Comparison of ENCODE assay signal across 9 mouse cellular contexts in genomic region chr2:70558112-70558842, GRCm38 (mm10). TPM values are rescaled to one million over a fixed set of nuclear protein-coding genes. Genes with fewer than 3 reads are reported as not detected.
DNase-seq lines count a peak whose midpoint lies in the region; ATAC-seq and TF ChIP-seq lines count a peak whose summit lies in the region.
"Had no signal": no experiment of that assay in that cellular context is flagged by ENCODE, and none has a peak within 500 bp of the region (broad histone marks: within the 10 kb centered on the region; RNA-seq: fewer than 3 reads in every experiment).

No protein-coding gene starts in this region.

- peak; percentile 93 for TF ChIP-seq CTCF in brain, embryonic 14.5 days (IDR thresholded peaks at IDR 0.05; ENCODE audit: borderline replicate concordance, extremely low read depth, insufficient read depth, insufficient read length)
- peak; percentile 91 for TF ChIP-seq CTCF in left cerebral cortex, adult 2 months (IDR thresholded peaks at IDR 0.05)

- DNase-seq in MN1 (ENCODE audit: low spot score) = peak; percentile 82
- peak; percentile 98 for DNase-seq in brain, embryonic 14.5 days (ENCODE audit: low read depth)
- peak; percentile 80 to 83 for DNase-seq in left cerebral cortex, adult 2 months (ENCODE audit: extremely low spot score in 1 of 2, low spot score in 2 of 2)
- DNase-seq in skeletal muscle tissue, adult 2 months (ENCODE audit: low read depth, low spot score) = peak; percentile 34

- WGBS in forebrain, embryonic 12.5 days = 9% methylated on average over 17 of the region's 18 CpGs
- 5% methylated on average over 17 of the region's 18 CpGs for WGBS in hindbrain, embryonic 13.5 days
- WGBS in midbrain, embryonic 12.5 days = 4% methylated on average over 17 of the region's 18 CpGs

- no peak overlapping the region for H3K27ac ChIP-seq in forebrain, embryonic 12.5 days
- H3K27ac ChIP-seq in hindbrain, embryonic 13.5 days = peak overlapping the region; percentile 96
- no peak overlapping the region for H3K27ac ChIP-seq in left cerebral cortex, adult 2 months
- no peak overlapping the region; the same call in 1 of the 2 replicates for H3K27ac ChIP-seq in midbrain, embryonic 12.5 days (replicated peaks)
- H3K27ac ChIP-seq: macrophage had no signal

- H3K9ac ChIP-seq in forebrain, embryonic 12.5 days = no peak overlapping the region
- H3K9ac ChIP-seq in hindbrain, embryonic 13.5 days = peak overlapping the region; percentile 65; the same call in 1 of the 2 replicates
- no peak overlapping the region for H3K9ac ChIP-seq in midbrain, embryonic 12.5 days (replicated peaks)

- intact Hi-C loops in left cerebral cortex, adult 2 months (cut with DNase I) = loop anchor here (1.0 to 10.0 kb wide), 4 partner anchors 331 to 923 kb away; partner anchors contain the start of gene Myo3b

- H3K9me3 ChIP-seq in forebrain, embryonic 12.5 days = no peaks in the 10 kb centered on the region
- H3K9me3 ChIP-seq in hindbrain, embryonic 13.5 days = no peaks in the 10 kb centered on the region
- H3K9me3 ChIP-seq in midbrain, embryonic 12.5 days = no peaks in the 10 kb centered on the region

- H3K4me1 ChIP-seq in forebrain, embryonic 12.5 days = peaks cover 30% of the 10 kb centered on the region
- peaks cover 35% of the 10 kb centered on the region for H3K4me1 ChIP-seq in hindbrain, embryonic 13.5 days (replicated peaks)
- H3K4me1 ChIP-seq in midbrain, embryonic 12.5 days = peaks cover 29% of the 10 kb centered on the region

- no peak for TF ChIP-seq POLR2A in brain, embryonic 14.5 days (IDR thresholded peaks at IDR 0.05; ENCODE audit: borderline replicate concordance, extremely low read depth, insufficient read depth, insufficient read length, poor library complexity, severe bottlenecking)

- ATAC-seq in forebrain, embryonic 12.5 days (ENCODE audit: low FRiP score) = peak; percentile 54; the same call in 1 of the 2 replicates
- 0 out of 2 replicates have a peak, but pooled peaks have one; percentile 44 for ATAC-seq in hindbrain, embryonic 13.5 days (ENCODE audit: low FRiP score)
- peak; percentile 57; the same call in 1 of the 2 replicates for ATAC-seq in midbrain, embryonic 12.5 days (ENCODE audit: low FRiP score, low read depth)
- ATAC-seq in erythroblast, adult 5-6 weeks (replicated peaks; ENCODE audit: low FRiP score, poor library complexity, severe bottlenecking) = no peak

- H3K27me3 ChIP-seq in forebrain, embryonic 12.5 days = peaks cover 65% of the 10 kb centered on the region
- peaks cover 48% of the 10 kb centered on the region for H3K27me3 ChIP-seq in hindbrain, embryonic 13.5 days
- peaks cover 49% of the 10 kb centered on the region for H3K27me3 ChIP-seq in midbrain, embryonic 12.5 days

- H3K4me3 ChIP-seq in forebrain, embryonic 12.5 days (replicated peaks) = no peak overlapping the region
- peak overlapping the region; percentile 54 for H3K4me3 ChIP-seq in hindbrain, embryonic 13.5 days
- H3K4me3 ChIP-seq in left cerebral cortex, adult 2 months = no peak overlapping the region
- H3K4me3 ChIP-seq in midbrain, embryonic 12.5 days = peak overlapping the region; percentile 13; the same call in 1 of the 2 replicates

- H3K36me3 ChIP-seq in forebrain, embryonic 12.5 days (replicated peaks) = no peaks in the 10 kb centered on the region
- H3K36me3 ChIP-seq in hindbrain, embryonic 13.5 days = no peaks in the 10 kb centered on the region
- H3K36me3 ChIP-seq in midbrain, embryonic 12.5 days = no peaks in the 10 kb centered on the region

- H3K4me2 ChIP-seq in forebrain, embryonic 12.5 days = peak overlapping the region; percentile 26; the same call in 1 of the 2 replicates
- peak overlapping the region; percentile 59 for H3K4me2 ChIP-seq in hindbrain, embryonic 13.5 days
- peak overlapping the region; percentile 29 for H3K4me2 ChIP-seq in midbrain, embryonic 12.5 days (replicated peaks)

RNA-seq across cellular contexts. Expression of gene Gad1, which starts 5.4 kb away (rescaled TPM):
- 140 and 158 TPM in 2 replicates for polyA plus RNA-seq in brain, embryonic 14.5 days (2012; rRNA removed)
- polyA plus RNA-seq in forebrain, embryonic 12.5 days (2016; fragmentation: Nextera tagmentation; extraction: Ambion mirVana) = 24.2 and 28.6 TPM in 2 replicates
- 49.7 and 49.8 TPM in 2 replicates for polyA plus RNA-seq in hindbrain, embryonic 13.5 days (2015; fragmentation: Nextera tagmentation; extraction: Ambion mirVana)
- total RNA-seq in left cerebral cortex, adult 2 months (2021) = 100 to 1,000 TPM; 374 to 427 TPM
- polyA plus RNA-seq in midbrain, embryonic 12.5 days (2016; fragmentation: Nextera tagmentation; extraction: Ambion mirVana) = 26.5 and 27.0 TPM in 2 replicates
- not detected in 2 replicates for total RNA-seq in erythroblast, adult 5-6 weeks (2015; ENCODE audit: low replicate concordance)
- not detected in 2 replicates for total RNA-seq in erythroblast, adult 5-6 weeks (2017; ENCODE audit: low replicate concordance)
- polyA plus RNA-seq: macrophage had no signal

RNA-seq across cellular contexts. Expression of gene Erich2, which starts 49.7 kb away (rescaled TPM):
- 2.3 and 2.6 TPM in 2 replicates for polyA plus RNA-seq in brain, embryonic 14.5 days (2012; rRNA removed)
- 1.3 and 1.4 TPM in 2 replicates for polyA plus RNA-seq in forebrain, embryonic 12.5 days (2016; fragmentation: Nextera tagmentation; extraction: Ambion mirVana)
- polyA plus RNA-seq in hindbrain, embryonic 13.5 days (2015; fragmentation: Nextera tagmentation; extraction: Ambion mirVana) = 2.3 and 3.8 TPM in 2 replicates
- total RNA-seq in left cerebral cortex, adult 2 months (2021) = under 1 TPM in 1 of 2 experiments, not detected in 1; 0.38 TPM
- 2.6 and 3.0 TPM in 2 replicates for polyA plus RNA-seq in midbrain, embryonic 12.5 days (2016; fragmentation: Nextera tagmentation; extraction: Ambion mirVana)
- not detected in 2 replicates for total RNA-seq in erythroblast, adult 5-6 weeks (2015; ENCODE audit: low replicate concordance)
- 0.60 TPM in 1 of 2 replicates, not detected in the other for total RNA-seq in erythroblast, adult 5-6 weeks (2017; ENCODE audit: low replicate concordance)
- polyA plus RNA-seq: macrophage had no signal

Comparison
In these comparisons a context has a peak if more than half of its experiments do, and no peak if none do; other contexts are left out.
1. DNase-seq: peak in every context shown above with its lines; median percentile 98 in brain, embryonic 14.5 days; 82 in MN1; 82 in left cerebral cortex, adult 2 months; 34 in skeletal muscle tissue, adult 2 months.
2. H3K4me3 ChIP-seq: peak in hindbrain, embryonic 13.5 days (single experiment) and midbrain, embryonic 12.5 days (single experiment); none in forebrain, embryonic 12.5 days (single experiment) and left cerebral cortex, adult 2 months (single experiment).
3. Peak in every context shown above with its lines, with median percentiles within 50 percentile points of each other: H3K4me2 ChIP-seq.